Mouse (Mus musculus) central nervous system, embryonic 18 days (tissue): Measurements from ENCODE around the gene Olfr319. TPM values are rescaled to one million over a fixed set of nuclear protein-coding genes. Genes with fewer than 3 reads are reported as not detected.

Source experiments
- polyA plus RNA-seq: library from polyadenylated mRNA; depleted of rRNA; stranded (reverse); fragments of >200 nt; gene quantifications from 2 replicates; pipeline ENCODE4 v1.2.3, GENCODE M21; 2012; rRNA removed

Olfr319 gene
- not detected in 2 replicates for polyA plus RNA-seq

DNA sequence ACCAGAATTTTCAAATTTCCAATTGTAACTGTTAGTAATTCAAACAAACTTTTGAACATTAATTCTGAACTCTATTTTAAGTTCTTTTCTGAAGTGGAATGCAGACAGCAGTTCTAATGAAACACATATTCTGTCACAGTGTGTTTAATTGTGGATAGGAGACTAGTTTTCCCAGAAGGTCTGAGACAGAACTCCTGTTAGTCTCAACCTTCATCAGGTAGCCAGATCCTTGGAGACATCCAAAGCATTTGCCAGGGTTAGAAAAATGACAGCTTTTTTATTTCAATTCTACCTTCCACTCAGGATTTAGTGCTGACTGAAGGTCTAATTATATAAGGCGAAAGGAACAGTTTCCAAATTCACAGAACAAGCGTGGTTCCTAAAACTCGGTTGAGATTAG lies at the start of gene Olfr319:
Gene Olfr319, plus strand, starts transcription at position 301 of the 400 bp plus-strand sequence.

DNA sequence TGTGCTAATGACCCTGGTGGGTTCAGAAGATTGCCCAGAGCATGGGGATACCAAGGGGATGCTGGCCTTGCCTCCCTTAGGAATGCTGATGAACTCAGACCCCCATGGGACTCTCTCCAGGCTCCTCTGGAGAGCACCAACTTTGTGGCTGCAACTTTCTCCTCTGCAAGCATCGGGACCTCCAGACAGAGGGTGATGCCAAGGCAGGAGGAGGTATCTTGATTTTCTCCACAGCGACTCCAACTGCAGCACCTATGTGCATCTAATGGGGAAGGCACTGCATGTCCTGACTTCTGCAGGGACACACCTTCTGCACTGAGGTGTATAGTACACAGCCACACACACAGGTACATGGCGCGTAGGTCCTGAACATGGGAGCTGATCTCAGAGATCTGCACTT lies 40.4 kb upstream of the Olfr319 start, which contains the start of gene Olfr322:
Gene Olfr322, plus strand, starts transcription at position 187 of the 400 bp plus-strand sequence.

DNA sequence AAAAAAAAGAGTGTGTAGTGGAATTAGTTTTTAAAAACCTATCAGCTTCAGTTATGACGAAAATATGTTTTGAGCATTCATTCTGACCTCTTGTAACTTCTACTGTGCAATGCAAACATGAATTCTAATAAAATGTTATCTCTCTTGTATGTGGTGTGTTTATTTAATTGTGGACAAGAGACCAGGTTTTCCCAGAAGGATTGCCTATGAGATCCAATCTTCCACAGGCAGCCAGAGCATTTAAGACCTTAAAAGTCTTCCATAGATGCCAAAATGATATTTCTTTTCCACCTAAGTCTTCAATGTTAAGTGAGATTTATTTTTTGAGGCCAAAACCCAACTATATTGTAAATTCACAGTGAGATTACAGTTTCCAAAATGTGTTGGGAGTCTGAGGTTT lies 18.2 kb upstream of the Olfr319 start, which contains the start of gene Olfr320:
Gene Olfr320, plus strand, starts transcription at position 301 of the 400 bp plus-strand sequence.

DNA sequence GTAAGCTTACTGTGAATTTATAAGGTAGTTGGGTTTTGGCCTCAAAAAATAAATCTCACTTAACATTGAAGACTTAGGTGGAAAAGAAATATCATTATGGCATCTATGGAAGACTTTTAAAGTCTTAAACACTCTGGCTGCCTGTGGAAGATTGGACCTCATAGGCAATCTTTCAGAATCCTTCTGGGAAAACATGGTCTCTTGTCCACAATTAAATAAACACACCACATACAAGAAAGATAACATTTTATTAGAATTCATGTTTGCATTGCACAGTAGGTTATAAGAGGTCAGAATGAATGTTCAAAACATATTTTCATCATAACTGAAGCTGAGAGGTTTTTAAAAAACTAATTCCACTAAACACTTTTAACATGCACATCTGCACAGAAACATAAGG lies 25.0 kb downstream of the Olfr319 start, which contains the start of gene Olfr318:
Gene Olfr318, minus strand, starts transcription at position 101 of the 400 bp plus-strand sequence.

DNA sequence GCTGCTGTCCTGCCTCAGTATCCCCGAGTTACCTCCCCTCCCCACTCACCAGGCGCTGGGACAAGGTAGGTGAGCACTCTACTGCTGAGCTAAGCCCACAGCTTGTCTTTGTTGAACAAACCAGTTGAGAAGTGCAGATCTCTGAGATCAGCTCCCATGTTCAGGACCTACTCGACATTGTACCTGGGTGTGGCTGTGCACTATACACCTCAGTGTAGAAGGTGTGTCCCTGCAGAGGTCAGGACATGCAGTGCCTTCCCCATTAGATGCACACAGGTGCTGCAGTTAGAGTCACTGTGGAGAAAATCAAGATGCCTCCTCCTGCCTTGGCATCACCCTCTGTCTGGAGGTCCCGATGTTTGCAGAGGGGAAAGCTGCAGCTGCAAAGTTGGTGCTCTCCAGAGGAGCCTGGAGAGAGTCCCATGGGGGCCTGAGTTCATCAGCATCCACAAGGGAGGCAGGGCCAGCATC lies 39.9 kb downstream of the Olfr319 start, which contains the start of gene Olfr317:
Gene Olfr317, minus strand, starts transcription at position 421 of the 471 bp plus-strand sequence.

DNA sequence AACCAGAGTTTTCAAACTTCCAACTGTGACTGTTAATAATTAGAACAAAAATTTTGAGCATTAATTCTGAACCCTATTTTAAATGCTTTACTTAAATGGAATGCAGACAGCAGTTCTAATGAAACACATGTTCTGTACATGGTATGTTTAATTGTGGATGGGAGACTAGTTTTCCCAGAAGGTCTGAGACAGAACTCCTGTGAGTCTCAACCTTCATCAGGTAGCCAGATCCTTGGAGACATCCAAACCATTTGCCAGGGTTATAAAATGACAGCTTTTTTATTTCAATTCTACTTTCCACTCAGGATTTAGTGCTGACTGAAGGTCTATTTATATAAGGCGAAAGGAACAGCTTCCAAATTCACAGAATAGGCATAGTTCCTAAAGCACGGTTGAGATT lies 53.5 kb downstream of the Olfr319 start, which contains the start of gene Olfr316:
Gene Olfr316, plus strand, starts transcription at position 301 of the 400 bp plus-strand sequence.

Other genes starting within 250 kb of the Olfr319 start
- gene Lypd9, start 246.2 kb upstream of the Olfr319 start, polyA plus RNA-seq, result not detected in 2 replicates
- gene Olfr30, start 236.9 kb upstream of the Olfr319 start, polyA plus RNA-seq, result not detected in 2 replicates
- 0.03 TPM in 1 of 2 replicates, not detected in the other for gene Olfr332, start 206.6 kb upstream of the Olfr319 start, polyA plus RNA-seq
- gene Olfr331, start 196.6 kb upstream of the Olfr319 start, polyA plus RNA-seq, result not detected in 2 replicates
- 0.03 and 0.06 TPM in 2 replicates for gene Olfr330, start 164.3 kb upstream of the Olfr319 start, polyA plus RNA-seq
- gene Olfr329-ps, start 152.7 kb upstream of the Olfr319 start, polyA plus RNA-seq, result not detected in 2 replicates
- 0.03 TPM in 1 of 2 replicates, not detected in the other for gene Olfr328, start 143.5 kb upstream of the Olfr319 start, polyA plus RNA-seq
- not detected in 2 replicates for gene Olfr224, start 128.6 kb upstream of the Olfr319 start, polyA plus RNA-seq
- gene Olfr325, start 121.4 kb upstream of the Olfr319 start, polyA plus RNA-seq, result not detected in 2 replicates
- gene Olfr324, start 104.0 kb upstream of the Olfr319 start, polyA plus RNA-seq, result 0.12 TPM in 2 replicates
- not detected in 2 replicates for gene 2210407C18Rik, start 83.1 kb upstream of the Olfr319 start, polyA plus RNA-seq
- not detected in 2 replicates for gene Olfr323, start 68.7 kb upstream of the Olfr319 start, polyA plus RNA-seq
- gene Trim58, start 58.7 kb upstream of the Olfr319 start, polyA plus RNA-seq, result 0.08 and 0.16 TPM in 2 replicates
- not detected in 2 replicates for gene Olfr322, start 40.4 kb upstream of the Olfr319 start, polyA plus RNA-seq
- not detected in 2 replicates for gene Olfr320, start 18.1 kb upstream of the Olfr319 start, polyA plus RNA-seq
- not detected in 2 replicates for gene Olfr318, start 24.9 kb downstream of the Olfr319 start, polyA plus RNA-seq
- 0.28 and 0.29 TPM in 2 replicates for gene Olfr317, start 40.0 kb downstream of the Olfr319 start, polyA plus RNA-seq
- gene Olfr316, start 53.6 kb downstream of the Olfr319 start, polyA plus RNA-seq, result not detected in 2 replicates
- not detected in 2 replicates for gene Olfr315, start 74.0 kb downstream of the Olfr319 start, polyA plus RNA-seq
- not detected in 2 replicates for gene Olfr314, start 83.8 kb downstream of the Olfr319 start, polyA plus RNA-seq
- 2.6 and 4.4 TPM in 2 replicates for gene Fam183b, start 102.8 kb downstream of the Olfr319 start, polyA plus RNA-seq
- gene Olfr313, start 115.8 kb downstream of the Olfr319 start, polyA plus RNA-seq, result not detected in 2 replicates
- gene Olfr312, start 130.1 kb downstream of the Olfr319 start, polyA plus RNA-seq, result not detected in 2 replicates
- not detected in 2 replicates for gene Olfr311, start 140.1 kb downstream of the Olfr319 start, polyA plus RNA-seq
- gene Gm12258, start 148.0 kb downstream of the Olfr319 start, polyA plus RNA-seq, result 31.0 and 32.6 TPM in 2 replicates
- 9.1 TPM in 2 replicates for gene 2810021J22Rik, start 168.1 kb downstream of the Olfr319 start, polyA plus RNA-seq
- 4.9 and 5.9 TPM in 2 replicates for gene Zfp39, start 205.1 kb downstream of the Olfr319 start, polyA plus RNA-seq
- gene Btnl10, start 218.7 kb downstream of the Olfr319 start, polyA plus RNA-seq, result 0.03 and 0.06 TPM in 2 replicates
- 557 and 565 TPM in 2 replicates for gene Rnf187, start 239.8 kb downstream of the Olfr319 start, polyA plus RNA-seq
- gene Hist3h2ba, start 249.8 kb downstream of the Olfr319 start, polyA plus RNA-seq, result 491 and 498 TPM in 2 replicates